Mouse (Mus musculus) liver, postnatal 0 days (tissue): Measurements from ENCODE around the gene Ubb. TPM values are rescaled to one million over a fixed set of nuclear protein-coding genes. Genes with fewer than 3 reads are reported as not detected.

Experiments used
- ATAC-seq: fragments of 200-750 bp; cut with Nextera tagmentation; 2 replicates; pipeline ENCODE4 v1.8.0; 2017; ENCODE audit warnings: mild to moderate bottlenecking, moderate library complexity
- DNase-seq: peaks from one replicate; pipeline ENCODE4 v3.0.0-alpha.2; 2016
- H3K27ac ChIP-seq: fragments of 300-500 bp; sonication (generic); 2 replicates; pipeline ENCODE4 v1.5.1; 2014; ENCODE audit warnings: antibody characterized with exemption, moderate library complexity, mild to moderate bottlenecking, low read depth
- H3K27me3 ChIP-seq: fragments of 300-500 bp; sonication (generic); 2 replicates; pipeline ENCODE4 v1.6.1; 2014; ENCODE audit warnings: low read length, control low read depth, mixed read lengths; ENCODE audit not compliant: insufficient read depth
- H3K36me3 ChIP-seq: fragments of 300-500 bp; sonication (generic); replicated peaks from 2 replicates; pipeline ENCODE4 v1.6.1; 2014; ENCODE audit warnings: mild to moderate bottlenecking, control low read depth, low read length, moderate library complexity, mixed read lengths; ENCODE audit not compliant: insufficient read depth
- H3K4me1 ChIP-seq: fragments of 300-500 bp; sonication (generic); 2 replicates; pipeline ENCODE4 v1.6.1; 2014; ENCODE audit warnings: antibody characterized with exemption, mild to moderate bottlenecking, control low read depth; ENCODE audit not compliant: insufficient read depth
- H3K4me2 ChIP-seq: fragments of 300-500 bp; sonication (generic); 2 replicates; pipeline ENCODE4 v1.6.1; 2014; ENCODE audit warnings: low read depth, mild to moderate bottlenecking, low read length, moderate library complexity, mixed read lengths
- H3K4me3 ChIP-seq: fragments of 300-500 bp; sonication (generic); 2 replicates; pipeline ENCODE4 v1.5.1; 2014; ENCODE audit warnings: low read depth, low read length
- H3K9ac ChIP-seq: fragments of 300-500 bp; sonication (generic); replicated peaks from 2 replicates; pipeline ENCODE4 v1.6.1; 2014; ENCODE audit warnings: mild to moderate bottlenecking, moderate library complexity
- H3K9me3 ChIP-seq: fragments of 300-500 bp; sonication (generic); 2 replicates; pipeline ENCODE4 v1.6.1; 2016; ENCODE audit warnings: mild to moderate bottlenecking, control low read depth, low read length, mixed read lengths
- CTCF ChIP-seq: sonication (generic); IDR thresholded peaks from 2 replicates; pipeline ENCODE4 v1.5.1; 2016; ENCODE audit warnings: antibody characterized with exemption, low read depth
- EP300 ChIP-seq: IDR thresholded peaks from 2 replicates; pipeline ENCODE4 v1.6.1; 2016; ENCODE audit warnings: antibody characterized with exemption, low read depth, mild to moderate bottlenecking
- WGBS: fragments of 180-500 bp; shearing (Covaris S2); extraction: QIAGEN DNeasy Blood & Tissue Kit; methylation state at CpG from one replicate; pipeline ENCODE4 v1.1.7; 2014; ENCODE audit not compliant: insufficient replicate concordance; 5-methylcytosine and 5-hydroxymethylcytosine counted together
- polyA plus RNA-seq: library from polyadenylated mRNA; unstranded; fragments of >200 nt; fragmentation: Nextera tagmentation; extraction: Ambion mirVana; gene quantifications from 2 replicates; pipeline ENCODE4 v1.2.1, GENCODE M21; 2015

Ubb gene
- polyA plus RNA-seq, 1 experiment from 2014 or later, result 1,214 TPM

DNA sequence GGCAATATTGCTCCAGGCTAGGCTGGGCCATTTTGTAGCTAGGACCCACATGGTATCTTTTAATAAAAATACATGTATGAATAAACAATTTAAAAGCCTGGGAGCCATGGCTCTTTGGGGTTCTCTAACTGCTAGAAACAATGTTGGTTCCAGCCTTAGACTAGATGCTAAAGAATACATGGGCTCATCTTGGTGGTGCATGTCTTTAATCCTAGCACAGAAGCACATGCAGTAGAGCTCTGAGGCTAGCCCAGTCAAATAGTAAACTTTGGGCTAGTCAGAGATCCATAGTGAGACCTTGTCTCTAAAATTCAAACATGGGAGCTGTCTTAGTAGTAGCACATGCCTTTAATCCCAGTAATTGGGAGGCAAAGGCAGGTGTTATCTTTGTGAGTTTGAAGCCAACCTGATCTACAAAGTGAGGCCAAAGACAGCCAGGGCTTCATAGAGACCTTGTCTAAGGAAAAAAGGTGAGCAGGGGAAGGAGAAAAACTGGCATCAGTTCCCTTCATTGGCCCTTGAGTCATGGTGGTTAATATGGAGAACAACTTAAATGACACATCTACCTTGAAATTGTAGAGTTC is 4.1 kb downstream of the Ubb start:
- DNase-seq (no peak), ATAC-seq (no peak)
- no peak overlapping the region for H3K9ac ChIP-seq
- H3K4me1 ChIP-seq, result peaks cover 25% of the 10 kb centered on the region
- H3K27ac ChIP-seq, result no peak overlapping the region
- TF ChIP-seq EP300, result no peak
- TF ChIP-seq CTCF, result no peak
- peaks cover 24% of the 10 kb centered on the region for H3K36me3 ChIP-seq
- H3K27me3 ChIP-seq, result no peaks in the 10 kb centered on the region
- H3K4me2 ChIP-seq, result peak overlapping the region; percentile 74
- H3K9me3 ChIP-seq, result no peaks in the 10 kb centered on the region
- peak overlapping the region; percentile 52 for H3K4me3 ChIP-seq

DNA sequence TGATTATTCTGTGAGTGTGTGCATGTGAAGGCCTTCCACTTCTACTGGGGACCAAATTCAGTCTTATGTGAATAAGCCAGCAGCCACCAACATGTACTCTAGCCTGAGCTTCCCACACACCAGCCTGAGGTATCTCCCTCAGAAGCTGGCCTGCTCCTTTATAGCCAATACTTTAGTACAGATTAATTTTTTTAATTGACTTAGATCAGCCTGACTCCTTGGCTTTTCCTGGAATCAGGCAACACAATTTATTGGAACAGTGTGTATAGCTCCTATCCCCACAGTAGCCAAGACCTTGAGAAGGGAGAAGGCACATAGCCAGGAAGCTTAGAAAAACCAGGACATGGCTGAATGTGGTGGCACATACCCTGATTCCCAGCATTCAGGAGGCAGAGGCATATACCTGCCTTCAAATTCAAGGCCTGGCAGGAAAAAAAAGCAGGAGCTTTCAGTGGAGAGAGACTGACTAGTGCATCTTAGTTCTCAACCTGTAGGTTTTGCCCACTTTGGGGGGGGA is 5.0 kb downstream of the Ubb start:
- no peak overlapping the region for H3K27ac ChIP-seq
- no peak for TF ChIP-seq EP300
- no peak for TF ChIP-seq CTCF
- ATAC-seq (no peak), DNase-seq (no peak)
- H3K9me3 ChIP-seq, result no peaks in the 10 kb centered on the region
- no peak overlapping the region for H3K4me2 ChIP-seq
- no peak overlapping the region for H3K9ac ChIP-seq
- no peak overlapping the region for H3K4me3 ChIP-seq
- H3K36me3 ChIP-seq, result peaks cover 24% of the 10 kb centered on the region
- H3K4me1 ChIP-seq, result peaks cover 25% of the 10 kb centered on the region
- H3K27me3 ChIP-seq, result no peaks in the 10 kb centered on the region

DNA sequence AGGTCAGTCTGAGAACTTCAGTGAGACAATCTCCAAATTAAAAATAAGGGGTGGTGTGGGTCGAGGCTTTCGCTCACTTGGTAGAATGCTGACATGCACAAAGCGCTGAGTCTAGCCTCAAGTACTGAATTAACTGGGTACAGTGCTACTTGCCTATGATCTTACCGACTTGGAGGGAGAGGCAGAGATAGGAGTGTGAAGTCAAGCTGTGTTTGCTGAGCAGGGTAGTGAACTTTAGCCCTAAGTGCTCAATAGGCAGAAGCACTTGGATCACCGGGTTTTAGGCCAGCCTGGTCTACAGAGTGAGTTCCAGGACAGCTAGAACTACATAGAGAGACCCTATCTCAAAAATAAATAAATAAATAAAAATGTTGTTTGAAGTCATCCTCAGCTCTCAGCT is 6.2 kb downstream of the Ubb start:
- no peaks in the 10 kb centered on the region for H3K27me3 ChIP-seq
- peaks cover 24% of the 10 kb centered on the region for H3K36me3 ChIP-seq
- TF ChIP-seq CTCF, result no peak
- TF ChIP-seq EP300, result no peak
- H3K9ac ChIP-seq, result no peak overlapping the region
- no peaks in the 10 kb centered on the region for H3K9me3 ChIP-seq
- no peak overlapping the region for H3K27ac ChIP-seq
- no peak overlapping the region for H3K4me3 ChIP-seq
- peaks cover 25% of the 10 kb centered on the region for H3K4me1 ChIP-seq
- ATAC-seq (no peak), DNase-seq (no peak)
- H3K4me2 ChIP-seq, result no peak overlapping the region
- WGBS, result 47% methylated on average over 5 of the region's 5 CpGs

DNA sequence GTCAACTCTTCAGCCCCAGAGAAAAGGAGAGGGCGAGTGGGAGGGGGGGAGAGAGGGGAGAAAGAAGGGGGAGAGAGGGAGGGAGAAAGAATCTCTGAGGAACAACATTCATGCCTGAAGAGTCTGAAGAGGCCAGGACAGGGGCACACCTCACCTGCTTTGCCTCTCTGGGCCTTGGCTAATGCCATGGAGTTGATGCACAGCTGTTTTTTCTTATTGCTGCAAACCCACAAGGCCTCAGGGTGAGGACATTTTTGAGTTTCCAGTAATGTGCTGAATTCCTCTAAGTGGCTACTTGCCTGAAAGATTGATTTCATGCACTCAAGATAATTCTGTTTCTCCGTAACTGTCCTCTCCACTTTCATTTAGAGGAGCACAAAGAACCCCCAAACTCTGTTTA is 7.2 kb downstream of the Ubb start:
- H3K4me1 ChIP-seq, result peaks cover 25% of the 10 kb centered on the region
- ATAC-seq, result no peak
- H3K9ac ChIP-seq, result no peak overlapping the region
- H3K9me3 ChIP-seq, result no peaks in the 10 kb centered on the region
- peaks cover 22% of the 10 kb centered on the region for H3K36me3 ChIP-seq
- 83% methylated on average over 2 of the region's 2 CpGs for WGBS
- DNase-seq, result no peak
- no peak overlapping the region for H3K27ac ChIP-seq
- no peak overlapping the region for H3K4me3 ChIP-seq
- TF ChIP-seq CTCF (no peak), EP300 (no peak)
- H3K27me3 ChIP-seq, result no peaks in the 10 kb centered on the region
- H3K4me2 ChIP-seq, result no peak overlapping the region

DNA sequence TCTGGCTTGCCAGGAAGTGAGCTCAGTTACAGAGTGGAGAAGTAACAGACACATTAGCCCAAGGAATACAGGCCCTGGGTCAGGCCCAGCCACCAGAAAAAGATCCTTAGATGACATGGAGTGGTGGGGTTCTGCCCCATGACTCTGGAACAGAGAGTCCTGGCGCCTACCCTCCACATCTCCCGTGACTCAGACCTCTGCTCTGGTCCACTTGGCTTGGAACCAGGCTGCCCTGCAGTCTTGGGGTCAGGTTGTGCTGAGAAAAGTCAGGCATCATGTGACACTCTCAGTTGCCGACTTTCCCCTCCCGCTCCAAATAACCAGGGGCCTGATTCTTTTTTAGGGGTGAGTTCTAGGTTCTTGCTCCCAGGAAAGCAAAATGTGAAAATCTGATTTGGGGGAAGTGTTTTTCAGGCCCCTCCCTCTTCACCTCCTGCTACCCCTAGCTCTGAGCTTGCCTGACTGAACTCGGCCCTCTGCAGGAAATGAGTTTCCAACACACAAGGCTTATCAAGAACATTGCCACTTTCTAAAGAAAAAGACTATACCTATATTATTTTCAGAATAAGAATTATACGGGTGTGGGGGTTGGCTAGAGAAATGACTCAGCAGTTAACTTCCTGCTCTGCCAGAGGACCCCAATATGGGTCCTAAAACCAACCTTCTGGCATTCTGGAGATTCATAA is 8.1 kb downstream of the Ubb start:
- Histone ChIP-seq H3K4me2 (no peak overlapping the region), H3K4me3 (no peak overlapping the region), H3K9ac (no peak overlapping the region), H3K9me3 (no peaks in the 10 kb centered on the region), H3K27me3 (no peaks in the 10 kb centered on the region), H3K36me3 (peaks cover 13% of the 10 kb centered on the region), H3K27ac (no peak overlapping the region), H3K4me1 (peaks cover 17% of the 10 kb centered on the region)
- ATAC-seq (peak; percentile 55), DNase-seq (peak; percentile 34)
- no peak for TF ChIP-seq EP300
- no peak for TF ChIP-seq CTCF
- 35% methylated on average over 6 of the region's 6 CpGs for WGBS

DNA sequence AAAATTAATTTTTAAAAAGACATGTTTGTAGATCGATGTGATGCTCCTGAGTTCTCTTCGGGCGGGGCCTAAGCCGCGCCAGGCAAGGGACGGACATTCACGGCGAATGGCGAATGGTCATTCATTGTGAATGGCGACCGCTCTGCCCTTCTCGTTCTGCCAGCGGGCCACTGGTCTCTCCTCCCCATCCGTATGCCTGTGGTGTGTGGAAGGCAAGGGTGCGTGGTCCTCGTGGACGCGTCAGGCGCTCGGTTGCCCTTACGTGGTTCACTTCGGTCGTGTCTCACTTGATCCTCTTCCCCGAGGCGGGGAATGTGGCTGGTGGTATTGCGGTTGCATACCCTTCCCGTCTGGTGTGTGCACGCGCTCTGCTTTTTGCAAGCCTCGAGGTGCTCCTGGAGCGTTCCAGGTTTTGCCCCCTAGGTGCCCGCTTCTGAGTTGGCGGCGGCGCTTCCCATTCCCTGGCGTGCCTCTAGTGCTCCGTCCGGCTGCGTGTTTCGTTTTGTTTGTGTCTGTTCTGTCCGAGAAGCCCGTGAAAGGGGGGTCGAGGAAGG is 9.6 kb downstream of the Ubb start:
- Histone ChIP-seq H3K9me3 (no peaks in the 10 kb centered on the region), H3K4me3 (peak overlapping the region; percentile 33), H3K27me3 (no peaks in the 10 kb centered on the region), H3K27ac (no peak overlapping the region), H3K4me1 (peaks cover 8% of the 10 kb centered on the region), H3K4me2 (peak overlapping the region; percentile 70), H3K9ac (no peak overlapping the region; the same call in 1 of the 2 replicates), H3K36me3 (peaks cover 3% of the 10 kb centered on the region; the same call in 1 of the 2 replicates)
- 36% methylated on average over 43 of the region's 43 CpGs for WGBS
- peak; percentile 23 for DNase-seq
- ATAC-seq, result no peak
- no peak for TF ChIP-seq CTCF
